In the genomic region with DNA sequence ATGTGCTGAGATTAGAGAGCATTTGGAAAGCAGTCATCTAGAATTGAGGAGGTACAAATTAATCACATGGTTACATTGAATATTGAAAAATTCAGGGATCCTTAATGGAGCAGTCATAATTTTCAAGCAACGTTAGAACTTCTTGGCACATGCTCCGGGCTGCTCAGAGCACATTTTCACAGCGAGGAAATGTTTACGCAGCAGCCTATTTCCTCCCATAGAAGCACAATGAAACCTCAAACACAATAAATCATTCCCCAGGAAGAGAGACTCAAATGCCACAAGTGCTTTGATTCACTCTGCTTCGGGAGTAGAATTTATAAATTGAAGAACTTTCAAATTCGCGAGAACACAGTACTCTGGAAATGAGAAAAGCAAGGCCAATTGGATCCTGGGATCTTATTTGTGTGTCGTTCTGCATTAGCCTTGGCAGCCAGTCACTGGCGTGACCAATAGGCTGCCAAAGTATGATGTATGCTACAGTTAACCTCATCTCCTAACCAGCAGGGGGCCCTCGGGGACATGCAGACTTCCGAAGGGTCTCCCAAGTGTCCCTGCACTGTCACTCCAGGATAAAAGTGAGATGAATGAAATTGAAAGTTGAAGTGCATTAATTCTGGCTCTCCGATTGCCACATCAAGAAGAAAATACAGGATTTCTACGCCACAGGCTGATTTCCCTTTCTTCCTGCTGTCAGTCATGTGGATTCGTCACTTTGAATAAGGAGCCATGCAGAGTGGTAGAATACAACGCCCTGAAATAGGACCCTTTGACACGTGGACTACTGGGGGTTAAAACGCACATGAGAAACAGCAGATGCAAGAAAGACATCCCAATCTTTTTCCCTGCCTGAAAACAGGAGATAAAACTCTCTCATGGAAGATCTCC, we compare ENCODE assay signal across 8 mouse cellular contexts.
DNase-seq lines count a peak whose midpoint lies in the region; ATAC-seq and TF ChIP-seq lines count a peak whose summit lies in the region.

No protein-coding gene starts in this region.

- TF ChIP-seq CTCF in kidney, postnatal 0 days (IDR thresholded peaks at IDR 0.05; ENCODE audit: low read depth) = peak; percentile 70

- peak overlapping the region; percentile 29 for H3K4me3 ChIP-seq in embryonic facial prominence, embryonic 14.5 days (ENCODE audit: low read depth, low read length)
- peak overlapping the region; percentile 12; the same call in 1 of the 2 replicates for H3K4me3 ChIP-seq in heart, embryonic 12.5 days
- H3K4me3 ChIP-seq in kidney, postnatal 0 days (replicated peaks; ENCODE audit: low read depth, low read length) = peak overlapping the region; percentile 13; the same call in 1 of the 2 replicates
- peak overlapping the region; percentile 15; the same call in 1 of the 2 replicates for H3K4me3 ChIP-seq in limb, embryonic 14.5 days (replicated peaks; ENCODE audit: low read length)
- H3K4me3 ChIP-seq in midbrain, embryonic 13.5 days (replicated peaks) = peak overlapping the region; percentile 12
- peak overlapping the region; percentile 8; the same call in 1 of the 2 replicates for H3K4me3 ChIP-seq in stomach, embryonic 14.5 days (ENCODE audit: low read depth, low read length)

- H3K4me2 ChIP-seq in embryonic facial prominence, embryonic 14.5 days (ENCODE audit: low read depth, low read length) = peak overlapping the region; percentile 55
- H3K4me2 ChIP-seq in heart, embryonic 12.5 days = peak overlapping the region; percentile 53
- peak overlapping the region; percentile 47 for H3K4me2 ChIP-seq in kidney, postnatal 0 days (ENCODE audit: low read length)
- peak overlapping the region; percentile 28; the same call in 1 of the 2 replicates for H3K4me2 ChIP-seq in limb, embryonic 14.5 days (replicated peaks; ENCODE audit: low read depth, low read length, severe bottlenecking)
- peak overlapping the region; percentile 35 for H3K4me2 ChIP-seq in midbrain, embryonic 13.5 days (replicated peaks)
- peak overlapping the region; percentile 46 for H3K4me2 ChIP-seq in stomach, embryonic 14.5 days (replicated peaks; ENCODE audit: low read depth, low read length)

- no peaks in the 10 kb centered on the region for H3K27me3 ChIP-seq in embryonic facial prominence, embryonic 14.5 days (replicated peaks; ENCODE audit: control insufficient read depth, insufficient read depth, low read length)
- no peaks in the 10 kb centered on the region for H3K27me3 ChIP-seq in heart, embryonic 12.5 days (replicated peaks)
- H3K27me3 ChIP-seq in kidney, postnatal 0 days (ENCODE audit: insufficient read depth, low read length) = no peaks in the 10 kb centered on the region
- no peaks in the 10 kb centered on the region for H3K27me3 ChIP-seq in limb, embryonic 14.5 days (ENCODE audit: control insufficient read depth, insufficient read depth, low read length)
- H3K27me3 ChIP-seq in midbrain, embryonic 13.5 days = no peaks in the 10 kb centered on the region
- no peaks in the 10 kb centered on the region for H3K27me3 ChIP-seq in stomach, embryonic 14.5 days (ENCODE audit: control insufficient read depth, insufficient read depth, low read length)

- peak; percentile 94 for ATAC-seq in embryonic facial prominence, embryonic 14.5 days (ENCODE audit: low read depth)
- ATAC-seq in heart, embryonic 12.5 days (ENCODE audit: insufficient number of reproducible peaks, low FRiP score) = peak; percentile 45; the same call in 1 of the 2 replicates
- peak; percentile 89 for ATAC-seq in kidney, postnatal 0 days (replicated peaks; ENCODE audit: low FRiP score, low read depth)
- 0 out of 2 replicates have a peak, but pooled peaks have one; percentile 67 for ATAC-seq in limb, embryonic 14.5 days (ENCODE audit: low FRiP score, low read depth)
- ATAC-seq in midbrain, embryonic 13.5 days = peak; percentile 98
- ATAC-seq in stomach, embryonic 14.5 days (ENCODE audit: insufficient number of reproducible peaks, insufficient read depth, low FRiP score, low read depth) = peak; percentile 86; the same call in 1 of the 2 replicates

- H3K9me3 ChIP-seq in embryonic facial prominence, embryonic 14.5 days (ENCODE audit: control insufficient read depth, low read length) = no peaks in the 10 kb centered on the region
- H3K9me3 ChIP-seq in heart, embryonic 12.5 days (replicated peaks) = no peaks in the 10 kb centered on the region
- no peaks in the 10 kb centered on the region for H3K9me3 ChIP-seq in kidney, postnatal 0 days (replicated peaks; ENCODE audit: low read length)
- H3K9me3 ChIP-seq in limb, embryonic 14.5 days (ENCODE audit: control insufficient read depth, low read length) = no peaks in the 10 kb centered on the region
- no peaks in the 10 kb centered on the region for H3K9me3 ChIP-seq in midbrain, embryonic 13.5 days
- no peaks in the 10 kb centered on the region for H3K9me3 ChIP-seq in stomach, embryonic 14.5 days (ENCODE audit: control insufficient read depth, low read depth, low read length)

- 21% methylated on average over 17 of the region's 17 CpGs for WGBS in embryonic facial prominence, embryonic 14.5 days
- 38% methylated on average over 17 of the region's 17 CpGs for WGBS in heart, embryonic 12.5 days
- WGBS in kidney, postnatal 0 days = 12% methylated on average over 17 of the region's 17 CpGs
- 30% methylated on average over 17 of the region's 17 CpGs for WGBS in limb, embryonic 14.5 days
- 21% methylated on average over 17 of the region's 17 CpGs for WGBS in midbrain, embryonic 13.5 days
- 11% methylated on average over 17 of the region's 17 CpGs for WGBS in stomach, embryonic 14.5 days

- peak overlapping the region; percentile 51 for H3K9ac ChIP-seq in embryonic facial prominence, embryonic 14.5 days (ENCODE audit: low read depth, low read length)
- no peak overlapping the region for H3K9ac ChIP-seq in heart, embryonic 12.5 days
- H3K9ac ChIP-seq in kidney, postnatal 0 days (ENCODE audit: low read depth, low read length) = no peak overlapping the region
- no peak overlapping the region for H3K9ac ChIP-seq in limb, embryonic 14.5 days (ENCODE audit: low read depth, low read length, severe bottlenecking)
- H3K9ac ChIP-seq in midbrain, embryonic 13.5 days (replicated peaks) = no peak overlapping the region; the same call in 1 of the 2 replicates
- H3K9ac ChIP-seq in stomach, embryonic 14.5 days (replicated peaks; ENCODE audit: low read depth, low read length) = no peak overlapping the region

- no peaks in the 10 kb centered on the region for H3K36me3 ChIP-seq in embryonic facial prominence, embryonic 14.5 days (ENCODE audit: control insufficient read depth, insufficient read depth, low read length)
- no peaks in the 10 kb centered on the region for H3K36me3 ChIP-seq in heart, embryonic 12.5 days
- no peaks in the 10 kb centered on the region for H3K36me3 ChIP-seq in kidney, postnatal 0 days (ENCODE audit: insufficient read depth, low read length)
- no peaks in the 10 kb centered on the region for H3K36me3 ChIP-seq in limb, embryonic 14.5 days (ENCODE audit: control insufficient read depth, insufficient read depth, low read length)
- no peaks in the 10 kb centered on the region for H3K36me3 ChIP-seq in midbrain, embryonic 13.5 days
- no peaks in the 10 kb centered on the region for H3K36me3 ChIP-seq in stomach, embryonic 14.5 days (ENCODE audit: control insufficient read depth, insufficient read depth, low read length)

- H3K27ac ChIP-seq in embryonic facial prominence, embryonic 14.5 days (replicated peaks; ENCODE audit: low read depth, low read length) = 0 out of 2 replicates have a peak overlapping the region, but pooled peaks have one; percentile 8
- no peak overlapping the region for H3K27ac ChIP-seq in heart, embryonic 12.5 days (ENCODE audit: poor library complexity, severe bottlenecking)
- no peak overlapping the region for H3K27ac ChIP-seq in kidney, postnatal 0 days
- no peak overlapping the region for H3K27ac ChIP-seq in limb, embryonic 14.5 days (replicated peaks; ENCODE audit: low read depth, low read length)
- H3K27ac ChIP-seq in midbrain, embryonic 13.5 days = peak overlapping the region; percentile 44
- H3K27ac ChIP-seq in stomach, embryonic 14.5 days (ENCODE audit: low read length) = no peak overlapping the region

- TF ChIP-seq POLR2A in limb, embryonic 14.5 days (IDR thresholded peaks at IDR 0.05; ENCODE audit: borderline replicate concordance, extremely low read depth, insufficient read depth, insufficient read length) = no peak

- peak; percentile 1 for DNase-seq in gastrocnemius, adult 18-20 months (ENCODE audit: low spot score)
- no peak for DNase-seq in gastrocnemius, adult 8-10 months (ENCODE audit: low spot score in 2 of 2)
- DNase-seq in embryonic facial prominence, embryonic 14.5 days (ENCODE audit: low spot score) = peak; percentile 89
- DNase-seq in kidney, postnatal 0 days (ENCODE audit: low spot score) = peak; percentile 75
- peak; percentile 59 for DNase-seq in limb, embryonic 14.5 days (ENCODE audit: low spot score)

- H3K4me1 ChIP-seq in embryonic facial prominence, embryonic 14.5 days (ENCODE audit: control insufficient read depth, insufficient read depth, low read length) = no peaks in the 10 kb centered on the region
- H3K4me1 ChIP-seq in heart, embryonic 12.5 days (replicated peaks) = no peaks in the 10 kb centered on the region
- no peaks in the 10 kb centered on the region for H3K4me1 ChIP-seq in kidney, postnatal 0 days (replicated peaks; ENCODE audit: insufficient read depth, low read length)
- no peaks in the 10 kb centered on the region for H3K4me1 ChIP-seq in limb, embryonic 14.5 days (ENCODE audit: control insufficient read depth, insufficient read depth, low read length)
- peaks cover 13% of the 10 kb centered on the region for H3K4me1 ChIP-seq in midbrain, embryonic 13.5 days (replicated peaks)
- H3K4me1 ChIP-seq in stomach, embryonic 14.5 days (ENCODE audit: control insufficient read depth, insufficient read depth, low read length) = peaks cover 4% of the 10 kb centered on the region; the same call in 1 of the 2 replicates

Comparison
In these comparisons a context has a peak if more than half of its experiments do, and no peak if none do; other contexts are left out.
1. DNase-seq: peak in gastrocnemius, adult 18-20 months (single experiment), embryonic facial prominence, embryonic 14.5 days (single experiment), kidney, postnatal 0 days (single experiment) and limb, embryonic 14.5 days (single experiment); none in gastrocnemius, adult 8-10 months (0 of 2).
2. ATAC-seq: peak in every context shown above with its lines; median percentile 98 in midbrain, embryonic 13.5 days; 94 in embryonic facial prominence, embryonic 14.5 days; 89 in kidney, postnatal 0 days; 86 in stomach, embryonic 14.5 days; 67 in limb, embryonic 14.5 days; 45 in heart, embryonic 12.5 days.
3. H3K27ac ChIP-seq: peak in embryonic facial prominence, embryonic 14.5 days (single experiment) and midbrain, embryonic 13.5 days (single experiment); none in heart, embryonic 12.5 days (single experiment), kidney, postnatal 0 days (single experiment), limb, embryonic 14.5 days (single experiment) and stomach, embryonic 14.5 days (single experiment).
4. Peak in every context shown above with its lines, with median percentiles within 50 percentile points of each other: H3K4me2 ChIP-seq and H3K4me3 ChIP-seq.